Mouse (Mus musculus) kidney, postnatal 4 days (tissue): ENCODE measurements at regions not wholly inside any gene's neighbourhood (a gene's known extent, or its start where the extent isn't known, plus 50 kb on each side); places are given as distances from the start of the nearest gene placed in this dataset.

ENCODE experiments used
- DNase-seq, 2 experiments: peaks; one replicate each; pipeline ENCODE4 v3.0.0; 2021; ENCODE audit warnings: mixed read lengths in 2 of 2

DNA sequence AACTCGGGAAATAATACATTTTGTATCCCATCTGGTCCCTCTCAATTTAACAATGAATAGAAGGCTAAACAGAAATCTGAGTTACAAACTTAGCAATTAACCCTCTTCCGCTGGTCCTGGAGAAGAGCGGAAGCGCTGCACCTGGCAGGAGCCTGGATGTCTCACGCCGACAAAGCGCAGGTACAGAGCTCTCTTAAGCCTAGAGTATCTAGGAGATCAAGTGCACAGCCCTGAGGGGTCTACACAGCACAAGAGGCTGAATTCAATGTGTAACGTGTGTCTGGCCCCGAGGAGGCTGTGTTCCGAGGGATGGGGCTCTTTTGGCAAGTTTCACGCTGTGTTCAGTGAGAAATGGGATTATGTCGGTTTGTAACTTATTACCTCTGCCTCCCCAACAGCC lies 255.1 kb upstream of the Sdk2 start:
- DNase-seq: no peak

DNA sequence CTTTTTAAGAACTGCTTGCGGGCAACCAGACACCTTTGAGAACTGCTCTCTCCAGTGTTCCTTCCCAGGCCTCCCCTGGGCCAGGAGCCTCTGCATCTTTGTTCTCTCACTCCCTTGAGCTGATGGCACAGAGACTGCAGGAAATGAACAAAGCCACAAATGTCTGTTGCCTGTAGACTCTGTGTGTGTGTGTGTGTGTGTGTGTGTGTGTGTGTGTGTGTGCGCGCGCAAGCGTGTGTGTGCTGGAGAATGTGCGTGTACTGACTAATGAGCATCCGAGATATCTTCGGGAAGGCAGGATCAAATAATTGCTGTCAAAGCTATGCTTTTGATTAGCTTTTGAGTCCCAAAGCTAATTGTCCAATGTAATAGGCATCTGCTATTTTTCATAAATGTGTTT lies 254.7 kb upstream of the Sdk2 start:
- no peak for DNase-seq

DNA sequence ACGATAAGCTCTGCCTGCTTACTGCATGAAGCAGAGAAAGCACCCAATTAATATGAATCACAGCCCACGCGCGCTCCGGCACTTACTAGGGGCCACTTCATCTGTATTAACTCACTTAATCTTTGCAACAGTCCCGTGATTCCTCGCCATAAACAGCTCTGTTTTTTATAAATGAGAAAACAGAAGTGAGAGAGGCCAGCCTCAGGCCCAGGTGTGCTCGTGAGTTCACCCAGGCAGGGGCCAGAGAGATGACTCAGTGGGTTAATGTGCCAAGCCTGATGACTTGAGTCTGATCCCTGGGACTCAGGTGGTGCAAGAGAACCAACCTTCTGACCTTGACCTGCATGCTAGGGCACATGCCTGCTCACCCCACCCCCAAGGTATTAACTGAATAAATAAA lies 248.4 kb upstream of the Sdk2 start:
- no peak for DNase-seq

DNA sequence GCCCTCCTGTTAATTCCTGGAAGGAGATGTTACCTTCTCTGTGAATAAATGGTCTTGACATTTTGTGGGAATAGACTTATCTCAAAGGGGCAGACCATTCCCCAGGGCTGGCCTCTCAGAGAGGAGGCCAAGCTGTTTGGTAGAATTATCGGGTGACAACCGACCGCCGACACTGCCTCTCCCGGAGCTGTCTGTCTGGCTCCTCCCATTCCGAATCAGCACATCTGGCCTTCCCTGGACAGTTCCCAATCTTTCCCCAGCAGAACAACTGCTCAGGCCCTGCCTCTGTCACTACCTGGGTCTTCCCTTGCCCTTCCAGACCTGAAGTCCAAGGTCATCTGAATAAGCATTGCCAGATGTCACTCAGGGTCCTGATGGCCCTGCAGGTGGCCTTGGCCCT lies 246.8 kb upstream of the Sdk2 start:
- no peak for DNase-seq

DNA sequence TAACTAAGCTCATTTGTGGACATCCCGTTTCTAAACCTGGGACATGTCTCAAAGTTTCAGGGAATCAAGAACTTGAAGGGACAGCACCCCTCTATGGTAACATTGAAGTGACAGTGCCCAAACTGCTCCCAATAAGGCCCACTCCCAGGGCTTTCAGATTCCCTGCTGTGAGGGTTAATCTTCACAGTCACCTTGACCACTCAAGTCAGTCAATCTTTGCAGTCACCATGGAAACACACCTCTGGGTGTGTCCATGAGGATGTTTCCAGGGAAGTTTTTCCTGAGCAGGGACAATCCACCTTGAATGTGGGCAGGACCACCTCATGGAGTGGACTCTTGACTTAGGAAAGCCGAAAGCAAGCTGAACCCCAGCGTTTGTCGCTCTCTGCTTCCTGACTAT lies 244.8 kb upstream of the Sdk2 start:
- no peak for DNase-seq

DNA sequence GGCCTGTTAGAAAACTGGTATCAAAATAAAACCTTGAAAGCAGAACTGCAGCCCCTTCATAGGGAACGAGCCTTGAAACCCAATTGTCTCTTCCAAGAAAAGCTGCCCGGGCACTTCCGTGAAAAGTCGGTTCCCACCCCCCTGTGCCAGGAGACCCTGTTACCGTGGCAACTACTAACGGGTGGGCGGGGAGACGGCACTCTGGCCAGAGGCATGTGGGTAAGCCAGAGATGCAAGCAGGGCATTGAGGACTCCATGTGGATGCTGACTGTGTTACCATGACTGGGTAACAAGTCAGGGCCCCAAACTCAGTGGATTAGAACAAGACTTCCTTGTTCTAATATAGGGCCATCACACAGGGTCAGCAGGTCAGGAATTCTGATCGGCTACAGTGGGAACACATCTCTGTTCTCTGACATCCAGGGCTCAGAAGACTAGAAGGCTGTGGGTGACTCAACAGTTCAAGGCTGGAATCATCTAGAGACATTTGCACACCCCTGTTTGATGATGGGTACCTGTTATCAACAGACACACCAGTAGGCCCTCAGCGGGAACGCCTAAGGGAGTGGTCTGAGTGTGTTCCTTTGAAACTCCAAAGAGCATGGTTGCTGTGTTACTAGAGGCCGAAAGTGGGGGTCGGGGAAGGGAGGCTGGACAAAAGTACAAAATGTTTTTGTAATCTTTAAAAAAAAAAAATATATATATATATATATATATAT lies 236.9 kb upstream of the Sdk2 start:
- DNase-seq: peak; percentile 33 to 52

DNA sequence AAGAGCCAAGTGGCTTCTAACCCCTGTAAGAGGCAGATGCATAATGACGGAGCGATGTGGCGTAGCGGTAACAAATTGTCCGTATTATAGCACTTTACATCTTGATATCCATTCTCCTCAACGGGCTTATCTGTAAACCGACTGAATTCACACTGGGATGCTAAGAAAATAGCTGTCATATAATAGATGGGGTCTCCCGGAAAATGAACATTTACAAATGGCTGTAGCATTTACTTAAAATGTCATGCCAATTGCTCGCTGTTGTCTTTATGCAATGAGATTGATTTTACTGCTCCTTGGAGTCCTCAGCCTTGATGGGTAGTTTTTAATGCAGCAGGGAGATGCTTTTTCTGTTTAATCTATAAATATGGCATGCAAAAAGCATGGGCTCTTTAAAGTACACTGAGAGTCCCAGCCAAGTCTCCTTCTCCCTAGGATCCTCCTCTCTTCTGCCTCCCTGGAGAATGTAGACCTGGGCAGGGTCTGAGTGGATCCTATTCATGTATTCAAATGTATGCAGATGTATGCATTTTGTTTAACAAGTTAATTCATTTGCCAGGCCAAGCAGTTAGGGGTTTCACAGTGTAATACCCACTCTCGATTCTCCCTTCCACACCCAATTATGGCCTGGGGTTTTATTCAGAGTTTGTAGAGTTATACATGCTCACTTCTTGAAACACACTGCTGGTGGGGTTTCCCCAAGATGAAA lies 233.9 kb upstream of the Sdk2 start:
- DNase-seq: no peak

DNA sequence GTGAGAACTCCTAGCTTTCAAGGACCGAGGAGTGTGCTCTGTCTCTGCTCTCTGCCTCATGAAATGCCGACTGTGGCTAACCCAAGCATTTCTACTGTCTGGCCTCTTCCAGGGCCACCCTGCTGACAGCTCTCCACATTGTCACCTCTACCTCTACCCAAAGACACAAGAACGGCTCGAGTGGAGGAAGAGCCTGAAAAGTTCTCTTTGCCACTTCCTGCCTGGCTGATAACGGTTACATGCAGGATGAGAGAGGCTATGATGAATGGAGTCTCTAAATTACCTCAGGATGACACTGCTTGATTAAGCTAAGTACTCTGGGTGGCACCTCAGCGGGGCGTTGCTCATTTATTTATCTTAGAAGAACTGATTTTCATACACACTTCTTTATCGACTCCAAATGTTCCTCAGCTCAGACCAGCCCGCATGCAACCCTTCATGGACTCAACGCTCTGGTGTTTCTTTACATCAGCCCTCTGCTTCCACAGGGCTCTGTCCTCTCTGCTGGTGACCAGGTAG lies 230.0 kb upstream of the Sdk2 start:
- no peak for DNase-seq

DNA sequence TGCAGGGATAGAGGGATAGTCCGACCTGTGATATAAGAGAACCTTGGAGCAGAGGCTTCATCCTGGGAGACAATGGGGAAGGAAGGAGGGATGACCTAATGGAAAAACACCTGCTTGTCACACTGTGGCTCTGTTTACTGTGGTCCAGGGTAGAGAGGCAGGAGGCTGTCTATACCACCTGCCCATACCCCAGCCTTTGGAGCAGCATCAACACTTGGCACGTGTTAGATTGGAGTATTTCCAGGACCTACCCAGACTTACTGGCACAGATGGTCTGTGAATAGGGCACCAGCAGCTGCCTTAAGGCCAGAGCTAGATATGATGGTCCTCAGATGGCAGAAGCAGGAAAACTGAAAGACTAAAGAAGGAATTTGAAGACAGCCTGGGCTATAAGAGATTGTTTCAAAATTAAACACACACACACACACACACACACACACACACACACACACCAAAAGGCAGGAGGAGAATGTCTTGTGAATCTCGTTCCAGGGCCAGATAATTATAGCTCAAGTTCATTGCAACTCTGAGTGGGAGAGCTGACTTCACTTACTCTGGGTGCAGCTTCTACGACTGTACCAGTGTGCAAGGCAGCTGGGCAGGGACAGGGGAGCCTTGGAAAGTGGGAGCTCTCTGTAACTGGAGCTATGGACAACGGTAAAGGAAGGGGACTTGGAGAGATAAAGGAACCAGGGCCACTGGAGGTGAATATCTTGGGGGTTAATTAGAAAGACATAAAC lies 227.8 kb upstream of the Sdk2 start:
- DNase-seq: no peak

DNA sequence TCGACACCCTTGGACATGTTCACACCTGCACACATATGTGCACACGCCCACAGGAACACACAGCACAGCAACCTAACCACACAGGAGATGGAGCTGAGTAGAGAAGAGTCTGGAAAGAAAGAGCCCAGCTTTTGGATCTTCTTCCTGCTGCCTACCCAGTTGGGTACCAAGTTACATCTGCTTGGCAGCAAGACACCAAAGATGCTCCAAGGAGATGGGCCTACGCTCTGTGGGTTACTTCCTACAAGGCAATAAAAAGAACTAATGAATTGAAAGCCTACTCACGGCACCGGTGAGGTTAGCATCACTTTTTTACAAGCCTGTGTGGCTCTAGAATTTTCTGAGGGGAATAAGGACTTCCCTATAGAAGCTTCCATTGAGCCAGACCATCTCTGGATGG lies 224.4 kb upstream of the Sdk2 start:
- no peak for DNase-seq

DNA sequence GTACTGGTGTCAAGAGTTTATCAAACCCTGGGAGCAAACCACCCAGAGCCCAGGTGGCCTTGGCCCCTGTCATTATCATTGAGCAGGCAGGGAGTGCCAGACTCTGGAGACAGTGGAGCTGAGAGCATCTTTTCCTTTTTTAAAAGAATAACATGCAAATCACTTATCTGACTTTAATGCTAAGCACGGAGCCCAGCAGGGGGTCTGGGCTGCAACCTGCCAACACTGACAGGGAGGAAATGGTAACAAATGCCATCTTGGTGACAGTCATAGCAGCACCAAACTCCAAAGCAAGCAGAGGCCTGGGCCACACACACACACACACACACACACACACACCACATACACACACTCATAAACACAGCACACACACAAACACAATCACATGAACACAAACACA lies 223.1 kb upstream of the Sdk2 start:
- no peak for DNase-seq

DNA sequence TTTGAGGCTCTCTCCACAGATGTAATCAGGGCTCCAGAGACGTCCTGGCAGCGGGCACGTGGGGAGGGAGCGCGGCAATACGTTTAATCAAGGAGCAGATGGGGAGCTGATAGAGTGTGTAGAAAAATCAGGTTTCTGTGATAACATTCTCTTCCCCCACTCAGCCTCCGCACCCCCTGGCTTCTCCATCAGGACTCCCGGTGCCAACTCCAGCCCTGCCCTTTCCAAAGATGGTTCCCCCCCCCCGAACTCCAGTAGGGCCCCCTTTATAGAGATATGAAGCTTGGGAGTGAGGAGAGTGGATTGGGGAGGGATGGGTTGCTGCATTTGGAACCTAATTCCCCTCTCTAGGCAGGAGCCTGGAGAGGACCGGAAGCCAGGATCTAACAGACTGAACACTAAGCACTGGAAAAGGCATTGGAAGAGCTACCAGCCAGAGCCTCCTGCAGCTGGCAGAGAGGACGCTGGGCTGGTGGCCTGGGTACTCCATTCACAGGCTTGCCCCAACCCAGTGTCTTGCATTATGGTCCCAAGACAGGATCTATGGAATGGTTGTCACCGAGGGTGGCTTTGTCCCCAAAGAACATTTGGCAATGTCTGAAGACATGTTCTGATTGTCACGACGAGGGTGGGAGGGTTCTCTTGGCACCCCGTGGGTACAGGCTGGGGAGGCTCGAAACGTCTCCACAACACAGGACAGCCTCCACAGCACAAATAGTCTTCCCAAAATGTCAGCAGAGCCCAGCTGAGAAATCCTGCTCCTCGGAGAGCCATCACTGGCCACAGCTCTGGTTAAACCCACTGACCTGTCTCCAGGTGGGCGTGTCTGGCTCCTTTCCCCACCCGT lies 218.2 kb upstream of the Sdk2 start:
- DNase-seq: no peak

DNA sequence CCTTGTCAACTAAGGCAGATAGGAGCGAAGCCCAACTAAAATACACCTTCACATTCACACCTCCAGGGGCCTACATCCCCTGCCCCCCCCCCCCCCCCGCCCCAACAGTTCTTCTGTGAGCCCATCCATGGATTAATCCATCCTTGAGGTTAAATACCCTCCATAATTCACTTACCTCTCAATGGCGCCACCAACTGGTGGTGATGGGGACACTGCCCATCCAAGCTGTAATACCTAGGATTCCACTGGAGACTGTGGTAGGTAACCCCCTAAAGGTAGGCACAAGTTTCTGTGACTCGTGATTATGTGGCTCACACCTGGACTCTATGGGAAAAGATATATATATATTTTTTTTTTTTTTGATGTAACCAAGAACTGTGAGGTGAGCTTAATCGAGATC lies 216.4 kb upstream of the Sdk2 start:
- DNase-seq: peak; percentile 71 to 72

DNA sequence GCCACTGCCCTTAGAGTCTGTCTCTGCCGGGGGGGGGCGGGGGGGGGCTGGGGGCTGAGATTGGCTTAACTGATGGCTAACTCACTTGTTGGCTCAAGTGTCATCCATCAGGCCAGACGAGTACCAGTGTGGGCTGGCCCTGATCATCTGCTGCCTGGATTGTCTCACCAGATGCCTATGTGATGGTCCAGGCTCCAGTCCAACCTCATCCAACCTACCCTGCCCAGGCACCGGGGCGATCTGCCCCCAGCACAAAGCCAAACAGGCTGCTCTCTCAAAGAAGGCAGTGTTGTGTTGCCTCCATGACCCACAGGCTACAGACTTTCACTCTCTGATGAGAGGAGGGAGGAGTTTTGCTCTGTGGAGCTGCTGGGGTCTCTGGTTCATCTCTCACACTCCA lies 215.7 kb upstream of the Sdk2 start:
- DNase-seq: no peak

DNA sequence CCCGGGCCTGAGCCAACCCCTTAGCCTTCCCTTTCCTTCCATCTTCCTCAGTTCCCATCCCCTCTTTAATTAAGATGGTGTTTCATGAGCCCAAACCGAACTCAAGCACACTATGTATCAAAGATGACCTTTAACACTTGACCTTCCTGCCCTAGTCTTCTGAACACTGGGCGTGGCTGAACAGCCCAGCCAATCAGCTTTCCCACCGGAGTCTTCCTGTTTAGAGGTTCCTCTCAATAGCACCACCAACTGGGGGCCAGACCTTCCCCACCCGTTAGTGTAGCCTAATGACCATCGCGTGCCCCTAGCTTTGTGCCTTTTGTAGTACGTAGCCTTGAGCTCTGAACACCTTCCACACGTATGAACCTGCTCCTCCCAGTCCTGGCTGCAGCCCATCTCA lies 215.0 kb upstream of the Sdk2 start:
- DNase-seq: no peak

DNA sequence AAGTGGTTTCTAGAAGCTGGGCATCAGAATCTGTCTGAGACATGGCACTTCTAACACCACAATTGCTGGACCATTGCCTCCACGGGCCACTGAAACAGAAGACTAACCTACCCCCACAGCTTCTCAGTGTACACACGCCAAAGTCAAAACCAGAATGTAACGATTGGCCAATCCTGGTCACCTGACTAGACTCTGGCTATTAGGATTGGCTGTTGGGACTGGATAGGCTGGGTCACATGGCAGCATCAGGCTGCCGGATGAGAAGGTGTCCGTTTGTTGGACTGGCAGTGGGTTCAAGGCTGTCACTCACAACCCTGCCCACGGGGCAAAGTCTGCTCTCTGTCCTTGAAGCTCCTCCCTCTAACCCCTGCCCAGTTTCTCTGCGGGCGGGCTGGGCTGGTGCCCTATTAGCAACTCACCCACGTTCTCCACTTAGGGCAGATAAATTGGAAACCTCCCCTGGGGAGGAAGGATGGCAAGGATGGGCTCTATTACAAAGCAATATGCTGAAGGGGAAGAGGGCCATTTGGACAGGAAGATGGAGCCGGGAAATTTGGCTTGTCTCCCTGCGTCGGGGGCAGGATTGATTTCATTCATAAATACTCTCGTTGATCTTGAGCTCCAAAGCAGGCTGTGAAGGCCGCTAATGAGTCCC lies 214.3 kb upstream of the Sdk2 start:
- no peak for DNase-seq

DNA sequence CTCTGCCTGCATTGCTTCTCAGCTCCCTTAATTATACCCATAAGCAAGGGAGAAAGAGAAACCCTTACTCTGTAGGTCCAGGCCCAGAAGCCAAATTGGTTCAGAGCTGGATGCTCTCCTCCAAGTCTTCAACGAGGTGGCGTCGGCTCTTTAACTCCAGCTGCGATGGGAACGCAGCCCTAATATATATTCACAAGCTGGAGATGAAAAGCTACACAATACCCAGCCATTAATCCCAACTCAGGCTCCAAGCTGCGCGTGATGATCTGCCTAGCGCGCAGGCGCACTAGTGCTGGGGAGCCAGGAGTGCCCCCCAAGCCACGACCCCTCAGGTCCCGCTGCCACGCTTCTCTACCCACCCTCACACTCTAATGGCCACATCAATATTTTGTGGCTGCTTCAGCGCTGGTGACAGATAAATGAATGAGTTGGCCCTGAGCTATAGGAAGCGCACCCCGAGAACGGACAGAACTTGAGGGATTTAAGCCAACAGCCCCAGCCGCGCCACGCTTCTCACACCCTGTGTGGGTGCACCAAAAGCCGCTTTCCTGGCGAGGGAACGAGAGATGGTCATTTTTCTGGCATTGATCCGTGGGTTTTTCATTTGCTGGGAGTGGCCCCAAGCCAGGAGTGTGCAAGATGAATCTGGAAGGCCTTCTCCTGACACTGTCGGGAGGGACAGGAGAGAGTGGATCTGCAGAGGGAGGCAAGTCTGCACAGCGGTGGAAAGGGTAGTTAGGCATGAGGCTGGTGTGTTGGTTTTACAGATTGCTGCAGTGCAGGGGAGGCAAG lies 210.9 kb upstream of the Sdk2 start:
- DNase-seq: no peak

DNA sequence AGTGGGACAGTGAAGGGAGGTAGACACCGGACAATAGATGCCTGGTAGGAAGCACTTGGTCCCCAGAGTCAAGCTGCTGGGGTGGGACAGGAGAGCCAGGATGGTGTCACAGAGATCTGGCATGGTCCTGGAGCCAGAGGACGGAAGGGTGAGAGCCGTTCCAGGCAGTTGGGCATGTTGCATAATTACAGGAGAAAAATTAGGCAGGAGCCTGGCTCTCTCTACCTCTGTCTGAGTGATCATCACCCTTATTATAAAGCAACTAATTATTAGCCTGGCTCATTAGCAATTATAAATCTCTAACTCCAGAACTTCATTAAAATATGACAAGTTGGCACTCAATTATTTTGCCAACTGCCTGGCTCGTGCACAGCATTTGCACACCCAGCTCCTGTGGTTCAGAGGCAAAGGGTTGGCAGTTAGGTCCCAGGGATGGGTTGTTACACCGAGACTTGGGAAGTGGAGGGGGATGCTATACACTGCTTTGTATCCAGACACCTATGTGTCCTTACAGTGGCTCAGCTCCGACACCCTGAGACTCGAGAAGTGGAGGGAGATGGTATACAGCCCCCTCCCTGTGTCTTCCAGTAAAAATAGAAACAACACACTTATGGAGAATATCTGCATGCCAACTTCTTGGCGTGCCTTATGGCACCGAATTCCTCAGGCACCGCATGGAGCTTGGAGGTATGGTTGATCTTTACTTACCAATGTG lies 203.7 kb upstream of the Sdk2 start:
- no peak for DNase-seq

DNA sequence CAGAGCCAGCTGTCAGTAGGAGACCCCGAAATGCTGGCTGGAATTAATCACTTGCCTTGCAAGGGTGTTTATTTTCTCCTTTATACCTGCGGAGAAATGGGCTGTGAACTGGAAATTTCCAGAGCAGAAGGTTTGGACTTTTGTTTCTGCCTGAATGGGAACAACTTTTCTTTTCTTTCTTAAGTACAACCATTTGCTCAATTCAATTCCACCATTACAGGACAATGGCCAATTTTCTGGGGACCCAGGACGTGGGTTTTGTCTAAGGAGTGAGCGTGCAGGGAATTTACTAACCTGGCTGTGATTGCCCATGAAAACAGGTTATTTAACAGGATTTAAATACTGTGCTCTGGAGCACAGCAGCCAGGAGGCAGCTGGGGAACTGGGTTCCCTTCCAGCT lies 195.1 kb upstream of the Sdk2 start:
- DNase-seq: no peak

DNA sequence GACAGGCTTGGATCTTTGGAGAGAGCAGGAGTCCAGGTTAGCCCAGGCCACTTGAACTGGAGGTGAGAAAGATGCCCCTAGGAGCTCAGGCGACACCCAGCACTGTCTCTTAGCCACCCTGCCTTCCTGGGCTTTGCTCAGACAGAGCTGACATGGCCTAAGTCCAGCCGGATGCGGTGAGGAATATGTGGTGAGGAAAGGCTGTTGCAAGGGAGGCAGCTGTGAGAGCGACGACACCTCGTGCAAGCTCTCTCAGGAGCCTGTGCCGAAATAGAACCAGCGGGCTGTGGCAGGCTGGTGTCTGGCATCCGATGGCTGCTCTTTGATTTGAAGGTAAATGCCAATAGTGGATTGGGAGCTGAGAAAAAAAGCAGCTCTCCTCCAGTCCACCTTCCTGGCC lies 191.4 kb upstream of the Sdk2 start:
- DNase-seq: no peak

DNA sequence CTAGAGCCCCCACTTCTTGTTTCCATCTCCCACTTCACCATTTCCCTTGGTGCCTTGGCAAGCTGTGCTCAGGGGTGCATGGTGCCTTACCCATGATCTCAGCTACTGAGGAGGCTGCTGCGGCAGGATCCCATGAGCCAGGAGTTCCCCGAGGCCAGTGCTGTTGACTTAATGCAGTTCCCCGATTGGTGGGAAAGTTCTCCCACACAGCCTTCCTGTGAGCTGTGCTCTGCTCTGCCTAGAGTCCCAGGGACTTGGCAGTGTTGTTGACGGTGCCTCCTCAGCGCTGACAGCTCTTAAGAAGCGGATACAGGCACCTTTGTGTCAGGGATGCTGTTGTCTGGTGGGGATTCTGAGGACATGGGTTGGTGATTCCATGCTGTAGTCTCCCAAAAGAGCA lies 190.9 kb upstream of the Sdk2 start:
- no peak for DNase-seq
